ENCODE assay signal across 8 mouse cellular contexts in genomic region chr6:17305954-17306601, GRCm38 (mm10). TPM values are rescaled to one million over a fixed set of nuclear protein-coding genes. Genes with fewer than 3 reads are reported as not detected.
DNase-seq lines count a peak whose midpoint lies in the region; ATAC-seq lines count a peak whose summit lies in the region.

Gene Cav1, plus strand, starts transcription at chr6:17306335.

- WGBS in forebrain, embryonic 11.5 days = under 1% methylated on average over 26 of the region's 26 CpGs
- under 1% methylated on average over 26 of the region's 26 CpGs for WGBS in heart, embryonic 13.5 days
- WGBS in midbrain, embryonic 16.5 days = under 1% methylated on average over 26 of the region's 26 CpGs

- ATAC-seq in forebrain, embryonic 11.5 days (replicated peaks; ENCODE audit: low FRiP score) = peak; percentile 78
- ATAC-seq in heart, embryonic 13.5 days (ENCODE audit: extremely low read depth, insufficient number of reproducible peaks, low FRiP score, low TSS enrichment) = peak; percentile 26; the same call in 1 of the 2 replicates
- peak; percentile 82 for ATAC-seq in midbrain, embryonic 16.5 days

- no peak within 1 kb of the TSS for H3K27ac ChIP-seq in forebrain, embryonic 11.5 days (ENCODE audit: low read depth, low read length)
- peak within 1 kb of the TSS; percentile 89 for H3K27ac ChIP-seq in heart, embryonic 13.5 days (replicated peaks)
- H3K27ac ChIP-seq in midbrain, embryonic 16.5 days (ENCODE audit: low read length) = no peak within 1 kb of the TSS

- H3K4me1 ChIP-seq in forebrain, embryonic 11.5 days (replicated peaks; ENCODE audit: control insufficient read depth, insufficient read depth, low read length) = peaks cover 8% of the 10 kb centered on the region; the same call in 1 of the 2 replicates
- H3K4me1 ChIP-seq in heart, embryonic 13.5 days = peaks cover 14% of the 10 kb centered on the region
- peaks cover 9% of the 10 kb centered on the region for H3K4me1 ChIP-seq in midbrain, embryonic 16.5 days (ENCODE audit: control insufficient read depth, insufficient read depth, low read length)

- peak within 1 kb of the TSS; percentile 43 for H3K9ac ChIP-seq in forebrain, embryonic 11.5 days (ENCODE audit: low read length)
- H3K9ac ChIP-seq in heart, embryonic 13.5 days = peak within 1 kb of the TSS; percentile 87
- H3K9ac ChIP-seq in midbrain, embryonic 16.5 days (ENCODE audit: low read depth, low read length) = peak within 1 kb of the TSS; percentile 73

- H3K9me3 ChIP-seq in forebrain, embryonic 11.5 days (ENCODE audit: control insufficient read depth, low read length) = no peaks in the 10 kb centered on the region
- no peaks in the 10 kb centered on the region for H3K9me3 ChIP-seq in heart, embryonic 13.5 days
- no peaks in the 10 kb centered on the region for H3K9me3 ChIP-seq in midbrain, embryonic 16.5 days (replicated peaks; ENCODE audit: control insufficient read depth, low read length, poor library complexity, severe bottlenecking)

- H3K36me3 ChIP-seq in forebrain, embryonic 11.5 days (ENCODE audit: control insufficient read depth, insufficient read depth, low read length) = no peaks in the 10 kb centered on the region
- no peaks in the 10 kb centered on the region for H3K36me3 ChIP-seq in heart, embryonic 13.5 days
- H3K36me3 ChIP-seq in midbrain, embryonic 16.5 days (ENCODE audit: control insufficient read depth, insufficient read depth, low read length) = no peaks in the 10 kb centered on the region

- peaks cover 13% of the 10 kb centered on the region for H3K27me3 ChIP-seq in forebrain, embryonic 11.5 days (ENCODE audit: control insufficient read depth, insufficient read depth, low read length)
- peaks cover 5% of the 10 kb centered on the region; the same call in 1 of the 2 replicates for H3K27me3 ChIP-seq in heart, embryonic 13.5 days (replicated peaks)
- H3K27me3 ChIP-seq in midbrain, embryonic 16.5 days (ENCODE audit: control insufficient read depth, insufficient read depth, low read depth, low read length) = peaks cover 15% of the 10 kb centered on the region

- peak; percentile 19 for DNase-seq in thymus, postnatal 4 days
- DNase-seq in thymus, postnatal 36 days = no peak
- DNase-seq in forebrain, embryonic 11.5 days (ENCODE audit: low spot score) = peak; percentile 84
- DNase-seq in kidney, postnatal 10 days = peak; percentile 85
- DNase-seq in liver = peak; percentile 49
- peak; percentile 84 for DNase-seq in testis, postnatal 10 days (ENCODE audit: low spot score)

- H3K4me3 ChIP-seq in forebrain, embryonic 11.5 days (ENCODE audit: low read depth, low read length) = peak within 1 kb of the TSS; percentile 28
- peak within 1 kb of the TSS; percentile 70 for H3K4me3 ChIP-seq in heart, embryonic 13.5 days
- H3K4me3 ChIP-seq in midbrain, embryonic 16.5 days (ENCODE audit: low read depth, low read length) = peak within 1 kb of the TSS; percentile 56

- peak within 1 kb of the TSS; percentile 62 for H3K4me2 ChIP-seq in forebrain, embryonic 11.5 days (ENCODE audit: low read depth, low read length, severe bottlenecking)
- peak within 1 kb of the TSS; percentile 97 for H3K4me2 ChIP-seq in heart, embryonic 13.5 days
- H3K4me2 ChIP-seq in midbrain, embryonic 16.5 days (ENCODE audit: low read length) = peak within 1 kb of the TSS; percentile 99

RNA-seq across cellular contexts. Expression of gene Cav1, which starts in this region (rescaled TPM):
- polyA plus RNA-seq in forebrain, embryonic 11.5 days (2014; fragmentation: Nextera tagmentation; extraction: Ambion mirVana) = 6.7 and 8.2 TPM in 2 replicates
- 135 and 137 TPM in 2 replicates for polyA plus RNA-seq in heart, embryonic 13.5 days (2015; fragmentation: Nextera tagmentation; extraction: Ambion mirVana)
- polyA plus RNA-seq in midbrain, embryonic 16.5 days (2015; fragmentation: Nextera tagmentation; extraction: Ambion mirVana) = 28.2 and 33.9 TPM in 2 replicates

Comparison
In these comparisons a context has a peak if more than half of its experiments do, and no peak if none do; other contexts are left out.
1. DNase-seq: peak in thymus, postnatal 4 days (single experiment), forebrain, embryonic 11.5 days (single experiment), kidney, postnatal 10 days (single experiment), liver (single experiment) and testis, postnatal 10 days (single experiment); none in thymus, postnatal 36 days (0 of 2).
2. ATAC-seq: peak in every context shown above with its lines; median percentile 82 in midbrain, embryonic 16.5 days; 78 in forebrain, embryonic 11.5 days; 26 in heart, embryonic 13.5 days.
3. Peak in every context shown above with its lines, with median percentiles within 50 percentile points of each other: H3K4me2 ChIP-seq, H3K4me3 ChIP-seq and H3K9ac ChIP-seq.